Mouse (Mus musculus) cerebellum, adult (tissue): ENCODE data around the gene Cypt15.
"Not testable (repeated sequence)": the region's sequence is repeated elsewhere in the genome, so short reads cannot be mapped to it uniquely, and the experiment has no call there.

ENCODE experiments used
- ATAC-seq: cut with Nextera tagmentation; 2 replicates; pipeline ENCODE4 v1.9.2; 2017; ENCODE audit warnings: mild to moderate bottlenecking, moderate library complexity, mixed read lengths; ENCODE audit not compliant: insufficient number of reproducible peaks, low FRiP score, low TSS enrichment

Cypt15 gene

GRCm38 (mm10) chrX:39345967-39346366 is at the start of gene Cypt15:
Cypt15 (plus strand) TSS chrX:39346267.
- ATAC-seq: not testable (repeated sequence)

- no peak for ATAC-seq
These were observed 24.9 kb downstream of the Cypt15 start for GRCm38 (mm10) chrX:39370932-39371331.

- no peak for ATAC-seq
These were observed 32.8 kb downstream of the Cypt15 start for GRCm38 (mm10) chrX:39378830-39379229.

- ATAC-seq: no peak
These were observed 37.7 kb downstream of the Cypt15 start for GRCm38 (mm10) chrX:39383806-39384205.
